Mouse (Mus musculus) G1E (cell line): ENCODE data around the gene Gm10491.

Experiments used
- CTCF ChIP-seq: IDR thresholded peaks from 2 replicates; pipeline ENCODE4 v1.5.1; 2012; ENCODE audit warnings: low read depth, low read length, inconsistent platforms, mixed read lengths
- POLR2AphosphoS5 ChIP-seq: IDR thresholded peaks from 2 replicates; pipeline ENCODE4 v1.6.1; 2012; ENCODE audit warnings: low read depth, low read length, inconsistent platforms; ENCODE audit not compliant: insufficient replicate concordance

DNA sequence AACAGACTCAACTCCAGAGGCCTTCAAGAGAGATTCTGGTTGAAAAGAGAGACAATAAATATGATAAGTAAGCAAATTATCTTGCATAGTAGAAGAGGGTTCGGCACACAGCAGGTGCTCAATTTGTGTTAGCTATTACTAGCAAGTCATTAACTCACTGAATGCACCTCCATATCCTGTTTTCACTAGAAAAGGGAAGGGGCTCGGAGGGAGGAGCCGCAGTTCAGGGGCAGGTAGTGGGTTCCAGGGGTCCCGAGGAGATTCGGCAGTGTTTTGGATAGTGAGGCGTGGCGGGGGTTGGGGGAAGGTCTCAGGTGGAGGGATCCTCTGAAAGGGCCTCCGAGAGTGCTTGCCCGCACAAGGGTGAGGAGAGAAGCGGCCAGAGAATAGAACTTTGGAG is 19.5 kb upstream of the Gm10491 start:
- TF ChIP-seq CTCF (no peak), POLR2AphosphoS5 (no peak)
